Mouse (Mus musculus): ENCODE data around the gene Ubqln4. TPM values are rescaled to one million over a fixed set of nuclear protein-coding genes. Genes with fewer than 3 reads are reported as not detected.

Ubqln4 gene
- total and polyA plus RNA-seq, 3 experiments: 43.6 to 171 (median 83.0) TPM

DNA sequence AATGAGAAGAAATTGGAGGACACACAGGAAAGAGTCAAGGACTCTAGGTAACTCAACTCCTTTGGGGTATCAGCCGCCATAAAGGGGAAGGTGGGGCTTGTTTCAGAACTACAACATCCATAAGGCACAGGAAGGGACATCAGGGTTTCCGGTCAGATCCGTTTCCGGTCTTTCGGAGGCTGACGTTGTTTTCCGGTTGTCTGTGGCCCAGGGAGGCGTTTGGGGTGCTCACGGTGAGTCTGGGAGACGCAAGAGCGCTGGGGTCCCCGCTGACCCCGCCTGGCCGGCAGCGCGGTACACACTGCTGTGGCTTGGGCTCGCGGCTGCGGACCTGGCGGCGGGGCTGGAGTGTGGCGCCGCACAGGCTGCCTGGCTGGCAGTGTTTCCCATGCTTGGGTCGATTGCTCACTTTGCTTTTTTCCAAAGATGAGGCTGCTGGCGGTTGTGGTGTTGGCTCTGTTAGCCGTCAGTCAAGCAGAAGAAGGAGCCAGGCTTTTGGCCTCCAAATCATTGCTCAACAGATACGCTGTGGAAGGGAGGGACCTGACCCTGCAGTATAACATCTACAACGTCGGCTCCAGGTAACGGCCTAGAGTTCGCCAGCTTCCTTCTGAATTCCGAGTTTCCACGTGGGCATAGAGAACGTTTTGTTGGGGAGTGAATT lies 26.0 kb downstream of the Ubqln4 start:
- TF ChIP-seq ZMIZ1 (IDR thresholded peaks at IDR 0.05; ENCODE audit: low read depth, low read length) (no peak), MAZ (IDR thresholded peaks at IDR 0.05; ENCODE audit: low read depth, low read length) (peak; percentile 73; the same call in 1 of the 2 replicates), RCOR1 (IDR thresholded peaks at IDR 0.05; ENCODE audit: low read depth, low read length) (peak; percentile 54; the same call in 1 of the 2 replicates), MXI1 (IDR thresholded peaks at IDR 0.05; ENCODE audit: low read depth, low read length) (peak; percentile 83), MYC (IDR thresholded peaks at IDR 0.05; ENCODE audit: low read depth, low read length) (peak; percentile 69), BHLHE40 (IDR thresholded peaks at IDR 0.05; ENCODE audit: borderline replicate concordance, low read depth, low read length) (no peak), NELFE (IDR thresholded peaks at IDR 0.05; ENCODE audit: low read depth, low read length) (peak; percentile 90), MAFK (IDR thresholded peaks at IDR 0.05; ENCODE audit: borderline replicate concordance, low read depth, low read length) (0 out of 2 replicates have a peak, but pooled peaks have one; percentile 38), CHD1 (IDR thresholded peaks at IDR 0.05; ENCODE audit: low read depth, low read length) (0 out of 2 replicates have a peak, but pooled peaks have one; percentile 48), POLR2A (IDR thresholded peaks at IDR 0.05; ENCODE audit: control insufficient read depth in 1 of 2, insufficient read depth in 1 of 2, low read depth in 1 of 2, low read length in 2 of 2, poor library complexity in 1 of 2) (peak; percentile 83 to 95), SIN3A (IDR thresholded peaks at IDR 0.05; ENCODE audit: low read length) (peak; percentile 96), CHD2 (IDR thresholded peaks at IDR 0.05; ENCODE audit: low read length) (no peak), UBTF (IDR thresholded peaks at IDR 0.05; ENCODE audit: borderline replicate concordance, insufficient read depth, low read depth, low read length) (no peak), MAX (IDR thresholded peaks at IDR 0.05; ENCODE audit: low read length) (peak; percentile 77), MYB (IDR thresholded peaks at IDR 0.05; ENCODE audit: low read depth, low read length) (no peak), TCF12 (IDR thresholded peaks at IDR 0.05; ENCODE audit: low read depth, low read length) (peak; percentile 79), KAT2A (conservative IDR thresholded peaks at IDR 0.05; ENCODE audit: low read depth, low read length) (peak; percentile 96), USF2 (IDR thresholded peaks at IDR 0.05; ENCODE audit: borderline replicate concordance in 1 of 2, insufficient read depth in 1 of 2, low read depth in 1 of 2, low read length in 2 of 2) (no peak), HCFC1 (IDR thresholded peaks at IDR 0.05; ENCODE audit: low read depth, low read length) (peak; percentile 97), POLR2AphosphoS2 (IDR thresholded peaks at IDR 0.05; ENCODE audit: low read length) (peak; percentile 84; the same call in 1 of the 2 replicates), TBP (IDR thresholded peaks at IDR 0.05; ENCODE audit: low read depth, low read length) (peak; percentile 95), ELF1 (IDR thresholded peaks at IDR 0.05; ENCODE audit: low read depth, low read length) (peak; percentile 91)
- H3K79me2 ChIP-seq (ENCODE audit: control insufficient read depth, insufficient read depth, low read length, poor library complexity): peaks cover 21% of the 10 kb centered on the region
- peaks cover 0 to 19% of the 10 kb centered on the region in 2 experiments; a peak in 2 of 4 replicates for H3K4me1 ChIP-seq (ENCODE audit: control insufficient read depth in 1 of 2, insufficient read depth in 2 of 2, low read length in 2 of 2)
- H3K9me3 ChIP-seq (replicated peaks; ENCODE audit: insufficient read depth, low read length): no peaks in the 10 kb centered on the region
- peak overlapping the region; percentile 89 for H3K9ac ChIP-seq (ENCODE audit: control insufficient read depth, low read depth, low read length, poor library complexity, severe bottlenecking)
- peaks cover 17 to 18% of the 10 kb centered on the region in 2 experiments for H3K36me3 ChIP-seq (ENCODE audit: control insufficient read depth in 1 of 2, insufficient read depth in 2 of 2, low read length in 2 of 2)
- no peaks in the 10 kb centered on the region for H3K27me3 ChIP-seq (ENCODE audit: control insufficient read depth in 1 of 2, insufficient read depth in 2 of 2, low read length in 2 of 2)
- peak overlapping the region; percentile 87 to 93 for H3K4me3 ChIP-seq (ENCODE audit: control insufficient read depth in 1 of 2, insufficient read depth in 1 of 2, low read depth in 2 of 2, low read length in 2 of 2)
- H3K27ac ChIP-seq (ENCODE audit: control insufficient read depth, low read depth, low read length): peak overlapping the region; percentile 53
- DNase-seq (ENCODE audit: low read depth, low spot score): peak; percentile 97

Measured in MEL (cell line).